Mouse (Mus musculus) stomach, embryonic 16.5 days (tissue): ENCODE measurements at regions not wholly inside any gene's neighbourhood (a gene's known extent, or its start where the extent isn't known, plus 50 kb on each side); places are given as distances from the start of the nearest gene placed in this dataset.

Source experiments
- ATAC-seq: fragments of 200-750 bp; cut with Nextera tagmentation; 2 replicates; pipeline ENCODE4 v1.8.0; 2017; ENCODE audit warnings: moderate number of reproducible peaks, moderate TSS enrichment; ENCODE audit not compliant: insufficient read depth, low FRiP score
- H3K27ac ChIP-seq: fragments of 300-500 bp; sonication (generic); 2 replicates; pipeline ENCODE4 v1.5.1; 2014; ENCODE audit warnings: low read length
- H3K27me3 ChIP-seq: fragments of 300-500 bp; sonication (generic); 2 replicates; pipeline ENCODE4 v1.6.1; 2014; ENCODE audit warnings: low read length, control low read depth, mixed read lengths; ENCODE audit not compliant: control insufficient read depth, insufficient read depth
- H3K36me3 ChIP-seq: fragments of 300-500 bp; sonication (generic); 2 replicates; pipeline ENCODE4 v1.6.1; 2014; ENCODE audit warnings: low read length; ENCODE audit not compliant: control insufficient read depth, insufficient read depth
- H3K4me1 ChIP-seq: fragments of 300-500 bp; sonication (generic); 2 replicates; pipeline ENCODE4 v1.6.1; 2014; ENCODE audit warnings: low read length, control low read depth, mixed read lengths; ENCODE audit not compliant: control insufficient read depth, insufficient read depth
- H3K4me2 ChIP-seq: fragments of 300-500 bp; sonication (generic); 2 replicates; pipeline ENCODE4 v1.6.1; 2014; ENCODE audit warnings: low read depth, low read length, mixed read lengths
- H3K4me3 ChIP-seq: fragments of 300-500 bp; sonication (generic); replicated peaks from 2 replicates; pipeline ENCODE4 v1.5.1; 2014; ENCODE audit warnings: mild to moderate bottlenecking, low read length
- H3K9ac ChIP-seq: fragments of 300-500 bp; sonication (generic); 2 replicates; pipeline ENCODE4 v1.6.1; 2014; ENCODE audit warnings: low read length
- H3K9me3 ChIP-seq: fragments of 300-500 bp; sonication (generic); replicated peaks from 2 replicates; pipeline ENCODE4 v1.6.1; 2016; ENCODE audit warnings: low read length, control low read depth; ENCODE audit not compliant: control insufficient read depth
- WGBS: fragments of 180-500 bp; shearing (Covaris S2); extraction: QIAGEN DNeasy Blood & Tissue Kit; methylation state at CpG from one replicate; pipeline ENCODE4 v1.1.7; 2014; 5-methylcytosine and 5-hydroxymethylcytosine counted together

GRCm38 (mm10) chr6:95264011-95264869 is 57.7 kb upstream of the Gm10234 start:
- H3K27me3 ChIP-seq = no peaks in the 10 kb centered on the region
- H3K4me1 ChIP-seq = 0 out of 2 replicates have a peak, but pooled peaks cover 2% of the 10 kb centered on the region
- H3K4me3 ChIP-seq = no peak overlapping the region
- 73% methylated on average over 8 of the region's 8 CpGs for WGBS
- H3K9me3 ChIP-seq = no peaks in the 10 kb centered on the region
- no peaks in the 10 kb centered on the region for H3K36me3 ChIP-seq
- H3K4me2 ChIP-seq = no peak overlapping the region
- no peak for ATAC-seq
- no peak overlapping the region for H3K9ac ChIP-seq
- no peak overlapping the region for H3K27ac ChIP-seq

GRCm38 (mm10) chr6:95269524-95269923 is 52.4 kb upstream of the Gm10234 start:
- no peaks in the 10 kb centered on the region for H3K27me3 ChIP-seq
- no peak overlapping the region for H3K9ac ChIP-seq
- no peaks in the 10 kb centered on the region for H3K9me3 ChIP-seq
- no peak for ATAC-seq
- no peaks in the 10 kb centered on the region for H3K36me3 ChIP-seq
- no peaks in the 10 kb centered on the region for H3K4me1 ChIP-seq
- H3K4me2 ChIP-seq = no peak overlapping the region
- H3K4me3 ChIP-seq = no peak overlapping the region
- 91% methylated on average over 8 of the region's 8 CpGs for whole genome bisulfite sequencing
- no peak overlapping the region for H3K27ac ChIP-seq
